Mouse (Mus musculus) heart, embryonic 16.5 days (tissue): ENCODE measurements around the gene Cd320. TPM values are rescaled to one million over a fixed set of nuclear protein-coding genes. Genes with fewer than 3 reads are reported as not detected.
"Not testable (repeated sequence)": the region's sequence is repeated elsewhere in the genome, so short reads cannot be mapped to it uniquely, and the experiment has no call there.

Experiments
- ATAC-seq: fragments of 200-750 bp; cut with Nextera tagmentation; replicated peaks from 2 replicates; pipeline ENCODE4 v1.8.0; 2017; ENCODE audit warnings: moderate number of reproducible peaks; ENCODE audit not compliant: insufficient read depth, low FRiP score; ENCODE audit errors: extremely low read depth
- H3K27ac ChIP-seq: fragments of 300-500 bp; sonication (generic); 2 replicates; pipeline ENCODE4 v1.5.1; 2014; ENCODE audit warnings: mild to moderate bottlenecking, low read length, control low read depth, moderate library complexity
- H3K27me3 ChIP-seq: fragments of 300-500 bp; sonication (generic); 2 replicates; pipeline ENCODE4 v1.6.1; 2014; ENCODE audit warnings: low read length, mixed read lengths; ENCODE audit not compliant: control insufficient read depth, insufficient read depth
- H3K36me3 ChIP-seq: fragments of 300-500 bp; sonication (generic); 2 replicates; pipeline ENCODE4 v1.6.1; 2014; ENCODE audit not compliant: control insufficient read depth, insufficient read depth
- H3K4me1 ChIP-seq: fragments of 300-500 bp; sonication (generic); 2 replicates; pipeline ENCODE4 v1.6.1; 2014; ENCODE audit warnings: low read length, mixed read lengths; ENCODE audit not compliant: control insufficient read depth, insufficient read depth
- H3K4me2 ChIP-seq: fragments of 300-500 bp; sonication (generic); 2 replicates; pipeline ENCODE4 v1.6.1; 2014; ENCODE audit warnings: low read depth, mild to moderate bottlenecking, control low read depth, low read length
- H3K4me3 ChIP-seq: fragments of 300-500 bp; sonication (generic); 2 replicates; pipeline ENCODE4 v1.5.1; 2014; ENCODE audit warnings: mild to moderate bottlenecking, control low read depth, low read length
- H3K9ac ChIP-seq: fragments of 300-500 bp; sonication (generic); 2 replicates; pipeline ENCODE4 v1.6.1; 2014; ENCODE audit warnings: low read length, control low read depth
- H3K9me3 ChIP-seq: fragments of 300-500 bp; sonication (generic); replicated peaks from 2 replicates; pipeline ENCODE4 v1.6.1; 2016; ENCODE audit warnings: low read length; ENCODE audit not compliant: control insufficient read depth
- WGBS: fragments of 180-500 bp; shearing (Covaris S2); extraction: QIAGEN DNeasy Blood & Tissue Kit; methylation state at CpG from one replicate; pipeline ENCODE4 v1.1.7; 2014; 5-methylcytosine and 5-hydroxymethylcytosine counted together
- polyA plus RNA-seq: library from polyadenylated mRNA; unstranded; fragments of >200 nt; fragmentation: Nextera tagmentation; extraction: Ambion mirVana; gene quantifications from 2 replicates; pipeline ENCODE4 v1.2.1, GENCODE M21; 2015

Gene Cd320
- polyA plus RNA-seq, 1 experiment from 2014 or later: 37.6 TPM

- not testable (repeated sequence) for H3K27ac ChIP-seq, H3K27me3 ChIP-seq, H3K9ac ChIP-seq, H3K4me2 ChIP-seq, H3K4me3 ChIP-seq, H3K36me3 ChIP-seq, ATAC-seq, H3K9me3 ChIP-seq
- H3K4me1 ChIP-seq: peaks cover 10% of the 10 kb centered on the region
These were observed 45.3 kb downstream of the Cd320 start for GRCm38 (mm10) chr17:33888230-33888629.

- under 1% methylated on average over 42 of the region's 44 CpGs for WGBS
- Histone ChIP-seq H3K4me3 (peak overlapping the region; percentile 70), H3K9ac (peak overlapping the region; percentile 75), H3K4me2 (peak overlapping the region; percentile 68), H3K27ac (peak overlapping the region; percentile 48), H3K4me1 (peaks cover 10% of the 10 kb centered on the region)
- peak; percentile 7 for ATAC-seq
- not testable (repeated sequence) for H3K36me3 ChIP-seq, H3K9me3 ChIP-seq, H3K27me3 ChIP-seq
These were observed 47.1 kb downstream of the Cd320 start for GRCm38 (mm10) chr17:33889941-33890532.

GRCm38 (mm10) chr17:33890533-33891059, 47.7 kb downstream of the Cd320 start, which contains the start of gene Kifc1:
Gene Kifc1, minus strand, starts transcription at chr17:33890661.
- peak within 1 kb of the TSS; percentile 75 for H3K9ac ChIP-seq
- peak; percentile 99 for ATAC-seq
- no peaks in the 10 kb centered on the region; the same call in 1 of the 2 replicates for H3K36me3 ChIP-seq
- H3K27ac ChIP-seq: peak within 1 kb of the TSS; percentile 48
- H3K27me3 ChIP-seq: no peaks in the 10 kb centered on the region
- no peaks in the 10 kb centered on the region for H3K9me3 ChIP-seq
- WGBS: under 1% methylated on average over 43 of the region's 49 CpGs
- peak within 1 kb of the TSS; percentile 68 for H3K4me2 ChIP-seq
- H3K4me3 ChIP-seq: peak within 1 kb of the TSS; percentile 70
- peaks cover 10% of the 10 kb centered on the region for H3K4me1 ChIP-seq

GRCm38 (mm10) chr17:33891357-33891756, 48.5 kb downstream of the Cd320 start:
- H3K9ac ChIP-seq: no peak overlapping the region
- ATAC-seq: no peak

GRCm38 (mm10) chr17:33891892-33892291, 49.0 kb downstream of the Cd320 start:
- H3K36me3 ChIP-seq, H3K27me3 ChIP-seq, H3K9ac ChIP-seq, ATAC-seq, H3K9me3 ChIP-seq, H3K27ac ChIP-seq, H3K4me2 ChIP-seq, H3K4me3 ChIP-seq: not testable (repeated sequence)
- 66% methylated on average over 6 of the region's 6 CpGs for WGBS
- H3K4me1 ChIP-seq: peaks cover 10% of the 10 kb centered on the region

More at GRCm38 (mm10) chr17:33891357-33891756, 48.5 kb downstream of the Cd320 start:
- Histone ChIP-seq H3K36me3 (no peaks in the 10 kb centered on the region), H3K4me1 (peaks cover 10% of the 10 kb centered on the region), H3K27ac (no peak overlapping the region), H3K4me2 (no peak overlapping the region), H3K27me3 (no peaks in the 10 kb centered on the region), H3K9me3 (no peaks in the 10 kb centered on the region), H3K4me3 (no peak overlapping the region)
- WGBS: 53% methylated on average over 2 of the region's 2 CpGs

- no peak overlapping the region for H3K4me3 ChIP-seq
- WGBS: 27% methylated on average over 7 of the region's 7 CpGs
- no peak overlapping the region for H3K4me2 ChIP-seq
- no peak overlapping the region for H3K27ac ChIP-seq
- no peaks in the 10 kb centered on the region for H3K27me3 ChIP-seq
- no peak for ATAC-seq
- no peaks in the 10 kb centered on the region for H3K36me3 ChIP-seq
- no peak overlapping the region for H3K9ac ChIP-seq
- H3K9me3 ChIP-seq: no peaks in the 10 kb centered on the region
- peaks cover 10% of the 10 kb centered on the region for H3K4me1 ChIP-seq
These were observed 49.5 kb downstream of the Cd320 start for GRCm38 (mm10) chr17:33892429-33892828.

- WGBS: 77% methylated on average over 4 of the region's 4 CpGs
- not testable (repeated sequence) for H3K4me3 ChIP-seq, ATAC-seq, H3K4me1 ChIP-seq, H3K9me3 ChIP-seq, H3K4me2 ChIP-seq, H3K9ac ChIP-seq, H3K27me3 ChIP-seq, H3K36me3 ChIP-seq, H3K27ac ChIP-seq
These were observed 50.1 kb downstream of the Cd320 start for GRCm38 (mm10) chr17:33893011-33893410.

GRCm38 (mm10) chr17:33897114-33897794, 54.4 kb downstream of the Cd320 start:
- no peak overlapping the region for H3K9ac ChIP-seq
- H3K4me3 ChIP-seq: no peak overlapping the region
- no peaks in the 10 kb centered on the region for H3K9me3 ChIP-seq
- no peaks in the 10 kb centered on the region for H3K4me1 ChIP-seq
- no peaks in the 10 kb centered on the region for H3K27me3 ChIP-seq
- no peak overlapping the region for H3K27ac ChIP-seq
- no peak overlapping the region for H3K4me2 ChIP-seq
- 42% methylated on average over 6 of the region's 6 CpGs for WGBS
- no peaks in the 10 kb centered on the region for H3K36me3 ChIP-seq
- ATAC-seq: no peak

GRCm38 (mm10) chr17:33898193-33898592, 55.3 kb downstream of the Cd320 start:
- not testable (repeated sequence) for H3K9ac ChIP-seq, H3K4me1 ChIP-seq, H3K27me3 ChIP-seq, H3K9me3 ChIP-seq, H3K36me3 ChIP-seq, H3K4me2 ChIP-seq, H3K27ac ChIP-seq, H3K4me3 ChIP-seq, ATAC-seq
- 59% methylated on average over 4 of the region's 4 CpGs for WGBS
